Mouse (Mus musculus): ENCODE data around the gene Gpr141.

Gpr141 gene

DNA sequence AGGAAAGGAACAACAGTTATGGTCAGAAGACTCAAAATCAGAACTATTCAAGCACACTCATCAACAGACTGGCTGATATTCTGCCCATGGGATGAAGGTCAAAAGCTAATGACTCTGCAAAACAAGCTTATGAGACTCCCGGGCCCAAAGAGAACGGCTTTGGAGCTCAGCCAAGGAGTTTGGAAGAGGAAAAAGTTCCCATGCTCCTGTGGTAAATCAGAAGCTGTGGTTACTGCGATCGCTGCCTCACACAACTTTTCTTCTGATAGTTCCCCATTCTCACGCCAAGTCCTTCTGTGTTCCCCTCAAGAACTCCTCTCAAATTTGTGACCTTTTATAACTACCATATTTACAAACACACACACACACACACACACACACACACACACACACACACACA lies 105.1 kb downstream of the Gpr141 start:
- DNase-seq (ENCODE audit: low spot score), result no peak

DNA sequence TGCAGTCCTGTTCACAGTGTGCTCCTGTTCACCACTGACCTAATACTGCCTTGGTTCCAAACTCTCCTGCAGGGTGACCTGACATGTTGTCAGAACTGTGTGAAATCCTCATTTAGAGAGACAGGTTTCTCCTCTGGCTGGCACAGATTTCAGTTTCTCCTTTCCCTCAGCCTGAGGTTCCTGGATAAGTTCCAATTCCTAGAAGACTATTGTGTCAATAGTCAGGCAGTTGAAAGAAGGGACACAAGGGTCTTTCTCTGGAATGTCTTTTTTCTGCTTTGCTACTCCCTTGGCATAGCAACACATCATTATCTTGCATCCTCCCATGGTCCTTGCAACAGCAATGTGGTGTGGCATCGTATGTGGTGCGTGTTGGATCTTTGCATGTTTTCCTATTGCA lies 106.9 kb downstream of the Gpr141 start:
- DNase-seq (ENCODE audit: low spot score), result no peak

GRCm38 (mm10) chr13:19703806-19704205 lies 120.3 kb downstream of the Gpr141 start:
- DNase-seq (ENCODE audit: low spot score), result no peak

DNA sequence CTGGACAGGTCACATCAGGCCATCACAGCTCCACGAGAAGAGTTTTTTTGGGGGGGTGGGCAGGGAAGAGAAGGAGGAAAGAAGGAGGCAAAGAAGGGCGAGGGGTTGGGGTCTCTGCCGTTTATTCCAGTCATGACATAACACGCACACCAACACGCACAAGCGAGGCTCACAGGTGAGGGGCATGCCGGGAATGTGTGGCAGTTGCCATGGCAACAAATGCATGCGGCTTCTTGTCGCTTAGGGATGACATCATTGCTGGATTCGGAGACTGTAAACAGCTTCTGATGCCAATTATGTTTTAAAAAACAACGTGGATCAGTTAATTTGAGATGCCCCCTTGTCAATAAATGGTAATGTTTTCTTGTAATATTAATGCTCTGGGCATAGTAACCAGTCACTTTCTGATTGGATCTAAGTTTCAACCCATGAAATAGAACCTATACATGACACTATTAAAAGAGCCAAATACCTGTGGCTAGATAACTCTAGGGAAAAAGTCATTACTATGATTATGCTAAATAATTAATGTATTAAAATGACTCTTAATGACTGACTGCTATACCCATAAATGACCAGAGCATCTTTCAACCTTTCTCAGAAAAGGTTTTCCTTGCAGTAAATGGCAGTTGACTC lies 122.5 kb downstream of the Gpr141 start:
- DNase-seq (ENCODE audit: low spot score), result peak; percentile 47

DNA sequence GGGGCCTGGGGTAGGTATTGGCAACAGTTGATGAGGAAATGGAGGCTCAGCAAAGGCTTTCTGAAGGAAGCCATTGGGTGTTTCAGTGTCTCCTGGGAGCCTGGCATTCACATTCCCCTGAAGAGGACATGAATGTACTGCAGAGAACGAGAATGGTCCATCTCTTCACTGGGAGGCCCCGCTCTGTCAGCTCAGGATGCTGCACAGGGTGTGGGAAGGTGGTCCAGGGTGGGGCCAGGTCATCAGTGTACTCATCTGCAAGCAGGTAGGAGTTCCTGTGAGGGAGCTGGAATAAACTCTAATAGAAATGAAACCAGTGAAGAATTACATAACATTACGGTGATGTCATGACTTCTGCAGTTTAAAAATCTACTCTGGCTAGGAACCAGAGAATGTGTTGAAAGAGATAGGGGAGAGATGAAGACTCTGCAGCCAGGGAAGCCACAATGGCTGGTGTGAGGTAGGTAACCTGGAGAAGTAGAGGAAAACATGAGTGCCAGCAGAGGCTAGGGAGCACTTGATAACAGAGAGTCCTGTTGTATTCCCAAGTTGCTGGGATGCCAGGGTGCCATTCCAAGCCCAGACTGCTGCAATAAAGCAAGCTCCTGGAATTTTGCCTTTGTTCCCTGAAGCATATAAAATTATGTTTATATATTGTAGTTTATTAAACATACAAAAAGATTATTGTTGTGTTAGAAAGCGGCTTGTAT lies 123.2 kb downstream of the Gpr141 start:
- no peak for DNase-seq (ENCODE audit: low spot score)
